Mouse (Mus musculus) testis, postnatal 14 days (tissue): ENCODE results near the gene Car6.
A peak's percentile ranks its signal among the peaks of the same experiment; 100 is the strongest.

Experiments
- DNase-seq: peaks from one replicate; pipeline ENCODE4 v3.0.0; 2021; ENCODE audit warnings: low spot score

Gene Car6

GRCm38 (mm10) chr4:150229747-150230390, 28.7 kb upstream of the Car6 start:
- no peak for DNase-seq

DNA sequence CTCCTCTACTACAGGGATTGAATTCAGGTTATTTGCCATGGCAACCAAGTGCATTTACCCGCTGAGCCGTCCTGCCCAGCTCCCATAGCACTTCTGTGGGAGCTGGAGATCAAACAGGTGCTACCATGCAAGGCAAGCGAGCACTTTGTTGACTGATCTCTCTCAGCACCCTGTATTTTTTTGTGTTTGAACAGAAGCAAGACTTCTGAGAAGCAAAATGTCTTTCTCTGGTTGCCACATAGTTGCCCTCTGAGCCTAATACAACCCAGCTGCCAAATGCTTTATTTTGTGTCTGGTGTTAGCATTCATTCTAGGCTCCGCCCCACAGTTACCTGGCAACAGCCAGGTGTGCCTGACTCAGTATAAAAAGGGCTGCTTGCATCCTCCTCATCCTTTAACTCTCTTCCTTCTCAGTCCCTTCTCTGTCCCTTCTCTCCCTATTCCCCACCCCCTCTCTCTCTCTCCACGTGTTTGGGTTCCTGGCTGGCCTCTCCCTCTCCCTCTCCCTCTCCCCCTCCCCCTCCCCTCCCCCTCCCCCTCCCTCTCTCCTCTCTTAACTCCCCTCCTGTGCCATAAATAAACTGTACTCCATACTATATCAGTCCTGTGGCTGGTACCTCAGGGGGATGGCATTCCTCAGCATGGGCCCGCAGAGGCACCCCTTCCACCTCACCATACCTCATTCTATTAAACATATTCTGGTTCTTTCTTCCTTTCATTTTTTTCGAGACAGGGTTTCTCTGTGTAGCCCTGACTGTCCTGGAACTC, 27.6 kb upstream of the Car6 start:
- DNase-seq: peak; percentile 78

GRCm38 (mm10) chr4:150226818-150227688, 25.9 kb upstream of the Car6 start:
- peak; percentile 86 for DNase-seq

GRCm38 (mm10) chr4:150225700-150226099, 24.6 kb upstream of the Car6 start:
- DNase-seq: no peak

- no peak for DNase-seq
These were observed 22.7 kb upstream of the Car6 start for GRCm38 (mm10) chr4:150223830-150224229.

- DNase-seq: no peak
These were observed 20.0 kb upstream of the Car6 start for GRCm38 (mm10) chr4:150221017-150221640.

DNA sequence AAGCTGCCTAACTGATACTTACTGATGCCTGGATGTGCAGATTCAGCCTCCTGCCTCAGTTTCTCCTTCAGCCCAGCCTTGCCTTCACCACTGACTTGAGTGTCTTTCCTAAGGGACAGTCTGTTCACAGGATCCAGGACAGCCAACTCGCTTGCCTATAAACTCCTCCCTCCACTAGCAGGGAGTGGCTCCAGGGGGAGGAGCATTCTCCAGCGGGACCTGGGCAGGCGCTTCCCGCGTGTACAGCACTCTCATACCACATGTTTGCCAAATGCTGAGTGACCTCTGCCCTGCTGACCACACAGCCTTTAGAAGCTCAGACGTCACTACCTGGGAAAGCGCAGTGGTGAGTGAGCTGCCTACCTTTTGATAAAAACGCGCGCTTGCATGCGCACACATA, 19.5 kb upstream of the Car6 start:
- no peak for DNase-seq

DNA sequence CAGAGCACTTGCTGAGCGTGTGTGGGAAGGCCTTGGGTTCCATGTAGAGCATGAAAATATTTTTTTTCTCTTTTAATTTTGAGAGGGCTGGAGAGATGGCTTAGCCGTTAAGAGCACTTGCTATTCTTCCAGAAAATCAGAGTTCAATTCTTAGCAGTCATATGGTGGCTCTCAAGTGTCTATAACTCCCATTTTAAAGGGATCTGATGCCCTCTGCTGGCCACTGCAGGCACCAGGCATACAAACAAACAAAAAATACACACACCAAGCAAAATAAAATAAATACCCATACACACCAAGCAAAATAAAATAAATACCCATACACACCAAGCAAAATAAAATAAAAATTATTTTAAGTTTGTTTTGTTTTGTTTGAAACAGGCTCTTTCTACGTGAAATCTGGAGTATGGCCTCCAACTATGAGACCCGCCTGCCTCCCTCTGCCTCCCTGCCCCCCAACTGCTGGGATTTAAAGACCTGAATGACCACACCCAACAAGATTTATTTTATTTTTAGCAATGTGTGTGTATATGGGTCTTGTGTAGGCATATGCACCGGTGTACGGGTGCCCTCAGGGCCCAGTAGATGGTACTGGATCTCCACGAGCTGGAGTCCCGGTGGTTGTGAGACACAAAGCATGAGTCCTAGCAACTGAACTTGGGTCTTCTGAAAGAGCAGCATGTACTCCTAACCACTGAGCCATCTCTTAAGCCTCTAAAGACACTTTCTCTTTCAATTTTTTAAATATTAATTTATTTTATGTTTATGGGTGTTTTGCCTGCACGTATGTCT, 18.6 kb upstream of the Car6 start:
- no peak for DNase-seq

DNA sequence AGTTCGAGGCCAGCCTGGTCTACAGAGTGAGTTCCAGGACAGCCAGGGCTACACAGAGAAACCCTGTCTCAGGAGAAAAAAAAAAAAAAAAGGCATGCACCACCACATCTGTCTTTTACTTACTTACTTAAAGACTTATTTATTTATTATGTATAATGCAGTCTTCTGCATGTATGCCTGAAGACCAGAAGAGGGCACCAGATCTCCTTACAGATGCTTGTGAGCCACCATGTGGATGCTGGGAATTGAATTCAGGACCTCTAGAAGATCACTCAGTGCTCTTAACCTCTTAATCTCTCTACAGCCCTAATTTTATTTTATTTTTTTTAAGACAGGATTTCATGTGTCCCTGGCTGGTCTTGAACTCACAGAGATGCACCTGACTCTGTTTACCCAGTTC, 16.8 kb upstream of the Car6 start:
- no peak for DNase-seq

DNA sequence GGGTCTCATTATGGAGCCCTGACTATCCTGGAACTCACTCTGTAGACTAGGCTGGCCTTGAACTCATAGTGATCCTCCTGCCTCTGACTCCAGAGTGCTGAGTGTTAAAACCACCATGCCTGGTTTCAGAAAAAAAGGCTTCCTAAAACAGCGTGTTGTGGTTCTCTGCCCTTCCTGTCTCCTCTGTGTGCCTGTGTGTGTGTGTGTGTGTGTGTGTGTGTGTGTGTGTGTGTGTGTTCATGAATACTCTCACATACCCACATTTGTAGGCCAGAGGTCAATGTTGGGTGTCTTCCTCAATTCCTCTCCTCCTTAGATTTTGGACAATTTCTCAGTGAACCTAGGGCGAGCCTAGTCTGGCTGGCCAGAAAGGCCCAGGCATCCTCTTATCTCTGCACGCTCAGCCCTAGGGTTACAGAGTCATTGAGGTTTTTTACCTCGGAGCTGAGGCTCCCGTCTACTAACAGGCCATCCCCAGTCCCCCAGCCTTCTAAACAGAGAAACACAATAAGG, 16.0 kb upstream of the Car6 start:
- DNase-seq: no peak

DNA sequence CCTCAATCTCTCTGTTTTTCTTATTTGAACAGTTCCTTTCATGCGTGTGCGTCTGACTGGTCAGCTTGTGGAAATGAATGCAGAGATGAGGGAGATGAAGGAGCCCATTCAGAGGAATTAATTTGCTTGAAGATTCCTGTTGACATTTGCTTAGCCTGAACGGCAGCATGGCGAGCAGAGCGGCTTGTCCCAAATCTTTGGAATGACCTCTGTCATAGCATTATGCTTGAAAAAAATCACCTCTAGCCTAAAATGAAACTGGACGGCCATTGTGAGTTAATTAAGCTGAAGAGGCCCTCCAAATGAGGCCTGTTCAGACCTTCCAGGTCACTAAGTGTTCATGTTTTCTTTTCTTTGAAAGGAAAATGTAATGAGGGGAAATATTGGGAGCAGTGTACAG, 15.3 kb upstream of the Car6 start:
- DNase-seq: no peak

- no peak for DNase-seq
These were observed 12.8 kb upstream of the Car6 start for GRCm38 (mm10) chr4:150213910-150214309.

- peak; percentile 35 for DNase-seq
These were observed 11.4 kb upstream of the Car6 start for GRCm38 (mm10) chr4:150212553-150212971.

DNA sequence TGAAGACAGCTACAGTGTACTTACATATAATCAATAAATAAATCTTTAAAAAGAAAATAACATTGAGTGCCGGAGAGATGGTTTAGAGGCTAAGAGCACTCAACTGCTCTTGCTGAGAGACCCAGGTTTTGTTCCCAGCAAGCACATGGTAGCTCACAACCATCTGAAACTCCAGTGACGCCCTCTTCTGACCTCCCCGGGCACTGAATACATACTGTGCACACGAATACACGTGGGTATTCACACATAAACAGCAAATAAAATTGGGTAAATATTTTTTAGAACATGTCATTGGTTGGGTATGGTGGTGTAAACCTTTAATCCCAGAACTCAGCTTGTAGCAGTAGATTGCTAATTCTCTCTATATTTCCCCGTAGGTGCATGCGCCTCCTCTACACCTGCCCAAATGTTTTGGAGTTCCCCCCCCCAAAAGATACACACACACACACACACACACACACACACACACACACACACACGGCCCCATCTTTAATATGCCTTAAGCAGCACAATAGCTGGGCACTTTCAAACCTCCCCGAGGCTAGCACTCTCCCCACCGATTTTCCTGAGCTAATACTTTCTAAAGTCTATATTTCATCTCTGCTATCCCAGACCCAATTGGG, 10.9 kb upstream of the Car6 start:
- DNase-seq: no peak

- no peak for DNase-seq
These were observed 9.2 kb upstream of the Car6 start for GRCm38 (mm10) chr4:150210306-150210705.

- DNase-seq: no peak
These were observed 8.6 kb upstream of the Car6 start for GRCm38 (mm10) chr4:150209751-150210150.

DNA sequence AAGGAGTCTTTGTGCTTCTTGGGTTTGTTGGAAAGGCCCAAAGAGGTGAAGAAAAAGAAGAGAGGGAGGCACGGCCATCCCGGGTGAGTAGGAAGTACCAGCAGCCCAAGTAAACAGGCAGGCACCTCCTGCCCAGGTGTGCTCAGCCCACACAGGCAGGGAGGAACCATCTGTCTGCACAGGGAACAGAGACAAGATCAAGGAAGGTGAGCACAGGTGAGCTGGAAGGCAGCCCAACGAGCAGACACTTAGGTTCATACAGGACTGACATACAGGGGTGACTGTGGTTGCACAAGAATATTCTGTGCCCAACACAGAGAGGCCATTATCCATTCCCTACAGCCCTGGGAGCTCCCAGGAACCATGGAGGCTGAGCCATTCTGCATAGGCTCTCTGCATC, 3.7 kb upstream of the Car6 start:
- no peak for DNase-seq

DNA sequence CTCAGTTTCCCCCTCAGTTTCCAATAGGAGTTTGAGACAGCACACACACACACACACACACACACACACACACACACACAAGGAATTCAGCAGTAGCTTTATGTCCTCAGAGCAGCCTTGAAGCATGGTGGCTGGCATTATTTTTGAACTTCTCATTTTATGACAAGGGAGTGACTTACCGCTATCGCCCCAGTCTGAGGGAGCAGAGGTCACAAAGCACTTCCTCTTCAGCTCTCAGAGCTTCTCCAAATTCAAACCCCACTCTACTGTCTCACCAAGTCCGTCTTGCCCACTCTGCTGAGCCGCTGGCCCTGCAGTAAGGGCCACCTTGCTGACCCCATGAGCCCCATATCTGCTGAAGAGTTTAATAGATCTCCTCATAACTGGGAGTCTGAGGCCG, 1.6 kb upstream of the Car6 start:
- no peak for DNase-seq

DNA sequence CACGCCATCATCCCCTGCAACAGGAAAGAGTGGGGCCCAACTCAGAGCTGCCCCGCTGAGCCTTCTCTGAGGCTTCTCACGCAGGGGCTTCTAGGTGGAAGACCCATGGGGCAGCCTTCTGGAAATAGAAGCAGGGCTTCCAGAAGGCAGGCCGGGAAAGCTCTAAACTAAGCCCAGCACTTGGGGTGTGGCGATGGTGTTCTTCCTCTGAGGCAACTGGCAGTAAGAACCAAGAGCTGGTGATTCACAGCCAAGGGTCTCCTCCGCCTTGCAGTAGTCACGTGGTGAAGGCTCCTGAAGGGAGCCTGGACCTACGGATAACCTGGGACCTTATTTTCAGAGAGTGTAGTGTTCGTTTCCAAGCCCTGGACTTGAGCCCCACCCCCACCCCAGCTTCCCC, 2.9 kb downstream of the Car6 start:
- DNase-seq: no peak

DNA sequence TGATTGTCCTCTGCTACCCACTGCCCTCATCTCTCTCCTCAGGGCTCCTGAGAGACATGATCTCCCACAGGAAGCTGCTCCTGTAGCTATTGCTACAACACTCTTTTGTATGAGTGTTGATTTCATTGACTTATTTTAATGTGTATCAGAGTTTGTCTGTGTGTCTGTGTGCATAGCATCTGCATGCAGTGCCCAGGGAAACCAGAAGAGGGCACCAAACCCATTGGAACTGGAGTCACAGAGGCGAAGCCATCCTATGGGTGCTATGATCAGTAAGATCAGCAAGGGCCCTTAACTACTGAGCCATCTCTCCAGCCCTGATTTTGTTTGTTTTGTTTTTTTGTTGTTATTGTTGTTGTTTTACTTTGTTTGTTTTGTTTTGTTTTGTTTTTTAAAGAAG, 7.2 kb downstream of the Car6 start:
- DNase-seq: peak; percentile 45

- DNase-seq: no peak
These were observed 8.9 kb downstream of the Car6 start for GRCm38 (mm10) chr4:150192199-150192598.
